Mouse (Mus musculus): ENCODE measurements around the gene Zfyve19.

The Zfyve19 gene

DNA sequence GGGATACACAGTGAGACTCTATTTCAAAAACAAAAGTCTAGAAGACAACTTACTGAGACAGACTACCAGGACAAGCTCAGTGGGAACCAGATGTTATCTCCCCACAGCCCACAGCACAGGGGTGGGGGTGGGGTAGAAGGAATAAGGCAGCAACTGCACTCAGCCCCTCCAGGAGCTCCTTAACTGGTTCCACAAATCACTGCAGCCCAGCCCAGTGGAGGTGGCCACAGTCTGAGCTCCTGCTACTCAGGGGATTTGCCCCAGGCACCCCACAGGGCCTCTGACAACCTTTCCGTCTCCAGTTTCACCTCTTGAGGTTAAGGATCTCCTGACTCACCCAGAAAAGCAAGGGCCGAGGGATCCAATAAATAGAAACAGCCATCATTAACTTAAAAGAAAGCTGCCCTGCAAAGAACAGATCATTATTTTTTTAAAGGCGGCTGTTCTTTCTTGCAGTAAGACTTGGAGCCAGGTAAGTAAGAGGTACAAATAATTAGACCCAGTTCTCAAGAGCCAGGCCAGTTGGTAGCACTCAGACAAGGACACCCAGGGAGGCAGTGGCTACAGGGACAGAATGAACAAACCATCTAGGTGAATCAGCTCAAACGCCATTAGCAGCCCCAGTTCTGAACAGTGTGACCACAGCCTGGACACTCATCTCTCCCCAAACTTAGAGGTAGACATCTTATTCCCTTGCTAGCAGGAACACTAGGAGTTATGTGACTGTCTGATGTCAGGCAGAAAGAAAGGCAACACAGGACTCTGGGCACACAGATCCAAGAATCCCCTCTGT is 11.9 kb upstream of the Zfyve19 start:
- DNase-seq (ENCODE audit: low read depth, low spot score), result no peak

DNA sequence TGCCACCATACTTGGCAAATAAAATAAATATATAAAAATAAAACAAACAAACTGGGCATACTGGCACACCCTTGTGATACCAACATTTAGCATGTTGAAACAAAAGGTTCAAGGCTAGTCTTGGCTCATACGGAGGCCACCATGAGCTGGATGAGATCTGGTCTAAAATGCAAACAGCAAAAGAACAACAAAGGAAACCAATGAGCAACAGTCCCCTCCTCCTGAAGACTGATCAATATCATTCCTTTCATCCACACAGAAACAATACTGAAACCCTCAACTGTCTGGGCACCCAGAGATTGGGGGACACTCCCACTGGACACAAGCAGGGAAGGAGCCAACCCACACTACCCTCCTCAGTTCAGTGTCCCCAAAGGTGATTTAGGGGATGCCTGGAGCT is 10.9 kb upstream of the Zfyve19 start:
- DNase-seq (ENCODE audit: low read depth, low spot score), result no peak

DNA sequence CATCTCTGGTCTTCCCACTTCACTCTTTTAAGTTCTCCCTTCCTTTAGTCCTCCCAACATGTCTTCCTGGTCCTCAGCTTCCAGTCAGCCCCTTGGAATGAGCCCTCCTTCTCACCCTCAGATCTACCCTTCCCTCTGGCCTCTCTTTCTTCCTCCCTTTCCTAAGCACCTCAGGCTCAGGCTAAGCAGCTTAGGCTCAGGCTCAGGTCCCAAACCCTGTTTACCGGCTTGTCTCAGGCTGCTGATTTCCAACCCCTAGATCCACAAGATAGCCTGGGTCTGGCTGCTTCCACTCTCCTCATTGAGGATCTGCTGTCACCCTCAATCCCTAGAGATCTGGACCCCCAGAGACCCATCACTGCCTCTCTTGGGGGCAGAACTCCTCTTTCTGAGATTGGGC is 10.4 kb upstream of the Zfyve19 start:
- no peak for DNase-seq (ENCODE audit: low read depth, low spot score)

DNA sequence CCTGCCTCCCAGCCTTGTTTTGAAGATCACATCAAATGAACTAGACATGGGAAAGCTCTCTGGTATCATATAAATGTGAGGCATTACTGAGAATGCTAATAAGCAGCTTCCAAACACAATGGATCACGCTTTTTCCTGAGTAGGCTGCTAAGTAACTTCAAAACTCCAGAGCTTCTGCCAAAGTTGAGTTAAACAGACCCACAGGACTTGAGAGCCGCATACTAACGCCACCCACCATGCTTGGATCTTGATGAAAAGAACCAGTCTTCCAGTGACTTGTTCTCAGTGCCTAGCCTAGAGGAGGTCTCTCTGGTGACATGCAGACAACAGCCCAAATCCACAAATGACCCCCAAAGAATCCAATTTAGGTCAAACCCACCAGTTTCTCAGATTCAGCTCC is 9.5 kb upstream of the Zfyve19 start:
- DNase-seq (ENCODE audit: low read depth, low spot score), result no peak

DNA sequence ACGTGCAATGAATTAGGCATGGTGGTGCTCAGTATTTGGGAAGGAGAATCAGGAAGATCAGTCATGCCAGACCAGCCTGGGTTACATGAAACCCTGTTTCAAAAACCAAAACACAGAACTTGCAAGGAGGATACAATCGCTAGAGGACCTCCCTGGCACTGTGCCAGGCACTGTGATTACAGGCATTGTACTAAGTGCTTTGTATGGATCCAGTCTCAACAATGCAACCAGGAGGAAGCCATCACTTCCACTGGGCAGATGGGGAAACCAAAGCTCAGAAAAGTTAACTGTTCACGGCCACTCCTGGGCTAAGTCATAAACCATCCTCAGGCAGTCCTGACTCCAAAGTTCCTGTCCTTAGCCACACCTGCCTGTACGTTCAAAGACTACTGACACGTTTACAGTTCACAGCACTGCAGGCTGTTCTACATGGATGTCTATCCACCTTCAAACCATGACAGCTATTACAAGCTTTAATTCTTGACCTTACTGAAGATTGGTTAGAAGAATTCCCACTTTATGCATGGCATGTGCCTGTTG is 5.4 kb upstream of the Zfyve19 start:
- DNase-seq (ENCODE audit: low read depth, low spot score), result no peak

DNA sequence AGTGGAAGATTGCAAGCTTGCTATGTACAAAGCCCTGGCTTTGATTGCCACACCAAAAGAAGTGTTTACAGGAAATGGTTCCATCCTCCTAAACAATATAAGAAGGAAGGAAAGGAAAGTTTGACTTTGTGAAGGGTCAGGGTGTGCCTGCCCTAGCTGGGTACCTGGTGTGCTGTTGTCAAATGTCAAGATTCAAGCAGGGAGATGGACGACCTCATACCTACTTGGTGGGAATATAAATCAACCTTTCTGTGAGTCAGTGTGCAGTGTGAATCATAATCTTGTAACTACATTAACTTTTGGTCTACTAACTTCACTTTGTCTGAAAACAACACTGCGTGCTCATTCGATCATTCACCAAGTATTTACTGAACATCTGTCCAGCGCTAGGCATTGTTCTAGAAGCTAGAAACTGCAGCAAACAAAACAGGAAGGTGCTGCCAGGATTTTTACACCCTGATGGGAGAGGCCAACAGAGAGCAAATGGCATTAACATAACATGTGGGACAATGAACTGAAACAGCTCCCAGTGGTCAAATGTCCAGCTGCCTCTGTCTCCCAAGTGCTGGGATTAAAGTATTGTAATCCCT is 4.5 kb upstream of the Zfyve19 start:
- DNase-seq (ENCODE audit: low read depth, low spot score), result no peak

DNA sequence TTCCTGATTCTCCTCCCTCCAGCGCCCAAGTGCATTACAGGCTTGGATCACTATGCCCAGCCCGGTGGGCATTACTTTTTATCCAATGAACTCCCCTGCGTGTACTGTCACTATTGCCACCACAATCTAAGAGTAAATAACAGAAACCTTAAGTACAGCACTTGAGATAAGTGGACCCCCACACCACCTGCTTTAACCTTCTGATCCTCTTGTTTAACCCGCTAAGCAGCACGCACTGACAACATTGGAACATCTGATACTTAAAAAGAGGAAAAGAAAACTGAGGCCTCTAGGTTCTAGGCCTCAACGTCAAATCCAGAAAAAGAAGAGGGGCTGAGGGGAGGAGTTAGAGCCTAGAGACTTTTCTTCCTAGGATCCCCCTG is 465 bp upstream of the Zfyve19 start:
- DNase-seq (ENCODE audit: low read depth, low spot score), result no peak

DNA sequence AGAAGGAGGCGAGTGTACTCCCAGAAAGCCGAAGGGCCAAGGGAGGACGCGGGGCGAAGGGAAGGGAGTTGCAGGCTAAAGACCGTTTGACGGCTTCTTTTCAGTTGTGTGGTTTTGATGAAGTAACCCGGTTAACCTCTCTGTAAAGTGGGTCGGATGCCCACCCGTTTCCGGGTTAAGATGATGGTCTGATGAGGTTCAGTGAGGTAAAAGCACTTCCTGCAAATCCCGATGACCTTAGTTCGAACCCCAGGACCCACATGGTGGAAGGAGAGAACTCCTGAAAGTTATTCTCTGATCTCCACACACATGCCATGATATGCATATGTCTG is 725 bp downstream of the Zfyve19 start:
- DNase-seq (ENCODE audit: low read depth, low spot score), result no peak

DNA sequence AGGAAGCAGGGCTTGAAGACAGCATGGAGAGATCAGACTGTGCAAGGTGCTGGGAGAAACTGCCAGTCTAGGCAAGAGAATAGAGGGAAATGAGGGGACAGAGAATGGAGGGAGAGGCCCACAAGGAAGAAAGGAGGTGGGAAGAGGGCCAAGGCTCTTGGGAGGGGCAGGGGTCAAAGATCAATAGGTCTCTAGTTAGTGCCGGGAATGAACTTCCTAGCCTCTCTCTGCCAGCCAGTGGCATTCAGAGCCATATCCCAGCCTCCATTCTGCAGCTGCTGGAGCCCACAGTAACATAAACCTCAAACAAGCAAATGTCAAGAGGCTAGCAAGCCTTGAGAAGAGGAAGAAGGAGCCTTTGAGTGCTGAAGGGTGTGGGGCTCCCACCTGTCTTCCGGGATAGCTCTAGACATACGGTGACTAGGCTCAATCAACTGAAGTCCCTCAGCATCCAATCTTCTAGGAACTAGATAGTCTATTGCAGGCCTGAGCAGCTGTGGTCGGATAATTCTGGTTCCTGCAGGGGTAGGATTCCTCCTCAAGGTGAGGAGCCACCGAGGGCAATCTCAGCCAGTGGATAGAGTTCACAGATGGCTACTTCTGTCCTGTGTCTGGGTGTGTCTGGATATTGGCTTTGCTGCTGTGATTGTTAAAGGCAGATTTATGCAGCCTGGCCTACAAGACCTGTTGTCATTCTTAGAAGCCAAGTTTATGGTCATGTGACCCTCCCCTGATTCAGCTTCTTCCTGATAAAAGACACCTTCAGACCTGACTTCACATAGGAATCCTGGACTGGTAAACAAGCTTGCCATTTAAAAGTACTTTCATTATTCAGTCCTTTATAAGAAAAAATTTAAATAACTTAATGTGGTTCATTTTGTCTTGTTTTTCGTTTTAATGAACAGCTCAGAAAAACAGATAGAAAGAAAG is 21.6 kb downstream of the Zfyve19 start, which contains the start of gene Ppp1r14d:
Gene Ppp1r14d (minus strand): TSS at position 132 of the 930 bp plus-strand sequence.
- DNase-seq (ENCODE audit: low read depth, low spot score), result no peak

DNA sequence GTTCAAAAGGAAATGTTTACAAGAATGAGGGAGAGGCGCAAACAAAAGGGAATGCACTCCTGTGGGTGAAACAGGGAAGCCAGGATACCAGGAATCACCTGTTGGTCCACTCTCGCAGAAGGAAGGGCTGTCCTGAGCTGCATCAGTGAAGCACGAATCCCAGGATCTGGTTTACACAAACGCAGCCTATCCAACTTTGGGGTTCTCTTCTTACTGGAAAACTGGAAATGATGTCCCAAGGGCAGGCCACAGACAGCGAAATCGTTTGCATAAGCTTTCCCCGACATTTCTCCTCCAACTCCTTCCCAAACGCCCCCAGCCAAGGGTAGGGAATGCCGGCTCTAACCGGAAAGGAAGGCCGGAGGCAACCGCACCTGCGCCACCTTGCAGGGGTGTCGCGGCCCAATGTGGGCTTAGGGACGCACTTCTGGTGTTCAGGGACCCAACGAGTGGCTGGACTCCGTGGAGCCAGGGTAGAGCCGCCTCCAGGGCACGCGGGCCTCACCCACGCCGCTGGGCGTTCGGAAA is 28.3 kb downstream of the Zfyve19 start:
- DNase-seq (ENCODE audit: low read depth, low spot score), result no peak

DNA sequence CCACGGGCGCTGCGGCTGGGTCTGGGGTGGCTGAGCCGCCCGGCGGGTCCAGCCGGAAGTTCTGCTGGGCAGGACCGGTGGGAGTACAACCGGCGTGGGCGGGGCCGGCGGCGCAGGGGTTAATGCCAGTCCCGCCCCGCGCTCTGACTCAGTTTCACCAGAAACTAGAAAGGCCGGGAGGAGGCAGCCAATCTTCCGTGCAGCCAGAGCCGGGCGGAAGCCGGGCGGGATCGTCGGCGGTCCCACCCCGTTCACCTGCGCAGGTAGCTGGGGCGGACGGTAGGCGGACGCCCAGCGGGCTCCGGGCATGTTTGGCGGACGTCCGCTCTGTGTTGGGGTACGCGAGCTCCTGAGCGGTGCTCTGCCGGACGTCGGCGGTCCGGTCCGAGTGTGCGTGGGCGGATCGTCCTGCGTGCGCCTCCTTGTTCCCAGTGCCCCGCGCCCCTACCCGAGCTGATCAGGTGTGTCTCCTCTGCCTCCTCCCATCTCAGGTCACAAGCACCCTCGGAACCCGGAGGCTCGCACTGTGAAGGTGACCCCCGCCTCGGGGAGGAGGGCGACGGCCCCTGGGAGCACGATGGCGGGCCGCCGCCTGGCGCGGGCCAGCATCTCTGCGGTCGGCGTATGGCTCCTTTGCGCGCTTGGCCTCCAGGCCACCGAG is 28.9 kb downstream of the Zfyve19 start, which contains the start of gene Spint1:
Gene Spint1 (plus strand): TSS at position 153 of the 661 bp plus-strand sequence.
- DNase-seq (ENCODE audit: low read depth, low spot score), result no peak

DNA sequence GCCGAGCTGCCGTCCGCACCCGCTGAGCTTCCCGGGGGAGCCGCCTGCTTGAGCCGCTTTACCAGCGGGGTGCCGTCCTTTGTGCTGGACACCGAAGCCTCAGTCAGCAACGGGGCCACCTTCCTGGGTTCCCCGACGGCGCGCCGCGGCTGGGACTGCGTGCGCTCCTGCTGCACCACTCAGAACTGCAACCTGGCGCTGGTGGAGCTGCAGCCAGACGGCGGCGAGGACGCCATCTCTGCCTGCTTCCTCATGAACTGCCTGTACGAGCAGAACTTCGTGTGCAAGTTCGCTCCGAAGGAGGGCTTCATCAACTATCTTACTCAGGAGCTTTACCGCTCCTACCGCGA is 29.4 kb downstream of the Zfyve19 start:
- no peak for DNase-seq (ENCODE audit: low read depth, low spot score)

DNA sequence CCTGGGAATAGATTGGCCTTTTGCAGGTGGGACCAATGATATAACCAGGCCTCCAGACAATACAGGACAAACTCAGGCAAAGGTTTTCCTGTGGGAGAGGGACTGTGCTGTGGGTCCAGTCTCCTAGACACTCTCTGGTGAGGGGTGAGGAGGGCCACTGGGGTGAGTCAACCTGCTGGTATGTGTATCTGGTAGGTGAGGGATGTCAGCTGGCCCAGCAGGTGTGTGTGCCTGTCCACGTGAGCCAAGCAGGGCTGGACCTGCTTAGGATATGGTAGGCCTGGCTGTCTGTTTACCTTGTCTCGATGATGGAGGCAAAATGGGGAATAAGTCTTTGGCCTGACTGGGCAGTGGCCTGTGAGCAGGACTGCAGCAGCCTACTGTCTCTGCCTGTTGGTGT is 30.3 kb downstream of the Zfyve19 start:
- DNase-seq (ENCODE audit: low read depth, low spot score), result no peak

DNA sequence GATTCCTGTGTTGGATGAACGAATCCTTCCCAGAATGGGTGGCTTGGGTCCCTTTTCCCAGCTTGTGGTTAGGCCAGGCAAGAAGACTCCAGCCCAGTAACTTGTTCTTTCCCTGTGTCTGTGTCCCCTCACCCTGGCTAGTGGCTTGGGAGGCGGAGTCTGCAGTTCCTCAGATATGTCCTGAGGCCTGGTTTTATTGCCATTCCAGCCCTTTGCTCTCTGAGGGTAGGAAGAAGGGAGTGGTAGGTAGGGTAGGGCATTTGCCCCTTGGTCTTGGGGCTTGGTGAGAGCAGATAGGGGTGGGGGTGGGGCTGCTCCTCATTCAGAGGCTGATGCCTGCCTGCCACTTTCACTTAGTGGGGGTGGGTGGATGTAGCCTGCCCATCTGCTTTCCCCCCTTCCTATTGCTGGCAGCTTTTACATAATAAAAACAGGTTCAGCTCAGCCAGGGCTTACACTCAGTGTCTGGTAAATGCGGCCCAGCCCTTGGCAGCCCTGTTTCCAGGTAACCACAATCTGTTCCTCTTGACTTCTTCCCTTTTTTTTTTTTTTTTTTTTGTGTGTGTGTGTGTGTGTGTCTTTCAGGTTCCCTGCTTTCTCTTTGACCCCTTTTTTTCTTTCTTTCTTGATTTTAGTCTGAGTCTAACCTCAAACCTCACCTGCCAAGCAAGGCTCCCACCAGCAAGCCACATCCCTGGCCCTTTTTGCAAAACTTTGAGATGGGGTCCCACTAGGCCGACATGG is 31.8 kb downstream of the Zfyve19 start:
- DNase-seq (ENCODE audit: low read depth, low spot score), result no peak

DNA sequence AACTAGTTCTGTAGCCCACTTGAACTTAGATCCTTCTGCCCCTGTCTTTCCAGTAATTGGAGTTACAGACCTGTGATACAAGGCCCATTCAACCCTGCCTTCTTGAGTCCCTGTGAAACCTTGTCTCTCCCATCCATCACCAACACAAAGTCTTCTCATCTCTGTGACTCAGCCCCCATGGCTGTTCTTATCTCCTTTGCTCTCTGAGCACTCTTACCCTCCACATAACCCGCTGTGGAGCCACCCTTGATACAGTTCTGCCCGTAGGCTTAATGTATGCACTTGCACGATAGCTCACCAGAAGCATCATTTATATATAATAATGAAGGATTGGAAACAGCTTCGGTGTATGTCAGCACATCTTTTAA is 32.4 kb downstream of the Zfyve19 start:
- no peak for DNase-seq (ENCODE audit: low read depth, low spot score)

DNA sequence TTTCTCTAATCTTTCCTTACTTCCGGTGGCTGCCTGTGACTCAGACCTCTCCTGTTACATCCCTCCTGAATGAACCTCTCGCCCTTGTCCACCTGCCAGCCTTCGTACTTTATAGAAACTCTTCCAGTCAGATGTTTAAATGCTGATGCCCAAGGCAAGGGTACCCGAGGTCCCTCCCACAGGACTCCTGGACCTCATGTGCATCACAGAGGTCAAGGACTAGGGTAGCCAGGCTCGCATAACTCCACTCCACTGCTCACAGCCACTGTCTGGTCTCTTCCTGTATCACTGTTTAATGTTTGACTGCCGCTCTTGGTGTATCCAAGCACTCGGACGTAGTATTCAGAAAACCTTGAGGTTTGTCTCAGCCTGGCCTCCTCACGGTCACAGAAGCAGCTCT is 34.1 kb downstream of the Zfyve19 start:
- no peak for DNase-seq (ENCODE audit: low read depth, low spot score)

DNA sequence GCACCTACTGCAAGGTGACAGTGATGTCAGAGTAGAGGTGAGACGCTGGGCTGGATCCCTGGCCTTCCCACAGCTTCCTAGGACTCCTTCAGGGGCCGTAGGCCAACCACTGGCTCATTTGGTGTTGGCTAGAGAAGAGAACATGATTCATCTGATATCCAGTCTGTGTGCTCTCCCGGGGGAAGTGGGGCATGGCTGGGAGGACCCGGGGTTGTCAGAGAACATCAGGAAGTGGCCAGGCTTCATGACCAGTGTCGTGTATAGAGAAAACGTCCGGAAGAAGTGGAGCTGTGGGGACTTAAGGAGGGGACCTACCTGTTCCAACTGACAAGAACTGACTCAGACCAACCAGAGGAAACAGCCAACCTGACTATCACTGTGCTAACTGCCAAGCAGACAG is 36.8 kb downstream of the Zfyve19 start:
- no peak for DNase-seq (ENCODE audit: low read depth, low spot score)

DNA sequence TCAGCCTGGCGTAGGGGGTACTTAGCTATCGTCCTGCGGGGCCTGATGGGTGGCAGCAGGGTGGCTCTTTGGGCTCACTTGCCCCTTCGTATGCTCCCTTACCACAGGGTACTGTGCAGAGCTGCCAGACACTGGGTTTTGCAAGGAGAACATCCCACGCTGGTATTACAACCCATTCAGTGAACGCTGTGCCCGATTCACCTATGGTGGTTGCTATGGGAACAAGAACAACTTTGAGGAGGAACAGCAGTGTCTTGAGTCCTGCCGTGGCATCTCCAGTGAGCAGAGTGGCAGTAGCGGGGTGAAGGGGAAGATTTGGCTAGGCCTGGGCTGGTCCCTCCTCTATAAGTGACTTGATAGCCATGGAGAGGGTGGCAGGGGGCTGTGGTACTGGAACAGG is 39.5 kb downstream of the Zfyve19 start:
- DNase-seq (ENCODE audit: low read depth, low spot score), result no peak

DNA sequence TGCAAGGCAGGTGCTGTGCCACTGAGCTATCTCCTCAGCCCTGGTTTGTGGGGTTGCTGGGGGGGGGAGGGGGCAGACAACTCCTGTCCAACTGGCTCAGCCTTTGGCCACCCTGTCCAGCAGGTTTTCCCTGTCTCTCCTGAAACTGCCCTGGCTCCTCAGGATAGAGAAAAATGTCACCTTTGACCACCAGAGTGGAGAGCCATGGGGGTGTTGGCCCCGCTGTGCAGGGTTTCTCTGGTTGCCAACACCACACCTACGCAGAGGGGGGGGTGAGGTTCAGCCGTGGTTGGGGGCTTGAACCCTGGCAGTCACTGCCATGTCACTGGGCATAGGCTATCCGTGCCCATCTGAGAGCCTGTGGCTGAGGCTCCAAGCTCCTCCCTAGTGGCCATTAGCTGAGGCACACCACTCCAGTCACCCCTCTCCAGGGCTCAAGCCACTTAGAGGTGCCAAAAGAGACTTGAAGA is 41.2 kb downstream of the Zfyve19 start:
- DNase-seq (ENCODE audit: low read depth, low spot score), result no peak

DNA sequence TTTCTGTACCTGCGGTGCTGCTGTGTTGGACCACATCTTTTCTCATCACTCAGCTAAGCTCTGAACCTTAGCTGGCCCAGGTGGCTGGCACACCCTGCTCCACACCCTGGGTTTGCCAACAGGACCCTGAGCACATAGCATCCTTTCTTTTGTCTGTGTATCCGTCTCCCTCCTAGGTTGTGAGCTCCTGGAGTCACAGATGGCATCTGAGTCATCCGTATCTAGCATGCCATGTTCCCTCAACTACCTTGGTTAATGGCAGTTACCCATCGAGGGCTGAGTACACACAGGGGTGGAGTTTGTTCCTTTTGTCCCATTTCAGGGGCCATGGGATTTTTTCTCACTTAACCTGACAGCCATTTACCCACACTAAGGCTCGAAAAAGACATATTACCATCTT is 42.0 kb downstream of the Zfyve19 start:
- no peak for DNase-seq (ENCODE audit: low read depth, low spot score)
